Mouse (Mus musculus): ENCODE data around the gene Rnf4. TPM values are rescaled to one million over a fixed set of nuclear protein-coding genes. Genes with fewer than 3 reads are reported as not detected.
A peak's percentile ranks its signal among the peaks of the same experiment; 100 is the strongest.

Rnf4 gene
- polyA plus RNA-seq, 1 experiment from 2014 or later, result 138 TPM

GRCm38 (mm10) chr5:34302377-34302776, 33.7 kb upstream of the Rnf4 start:
- WGBS, result 74% methylated on average over 7 of the region's 7 CpGs
- Histone ChIP-seq H3K27me3 (replicated peaks) (no peaks in the 10 kb centered on the region), H3K9me3 (no peaks in the 10 kb centered on the region), H3K4me1 (no peaks in the 10 kb centered on the region), H3K9ac (no peak overlapping the region), H3K36me3 (no peaks in the 10 kb centered on the region), H3K4me3 (replicated peaks) (no peak overlapping the region), H3K27ac (no peak overlapping the region), H3K4me2 (no peak overlapping the region)
- ATAC-seq (ENCODE audit: insufficient read depth, low FRiP score, low read depth), result no peak

- no peaks in the 10 kb centered on the region for H3K9me3 ChIP-seq
- 72% methylated on average over 3 of the region's 3 CpGs for WGBS
- no peak overlapping the region for H3K4me2 ChIP-seq
- H3K4me1 ChIP-seq, result no peaks in the 10 kb centered on the region
- no peak overlapping the region for H3K4me3 ChIP-seq (replicated peaks)
- H3K36me3 ChIP-seq, result no peaks in the 10 kb centered on the region
- no peak overlapping the region for H3K27ac ChIP-seq
- no peaks in the 10 kb centered on the region for H3K27me3 ChIP-seq (replicated peaks)
- no peak overlapping the region for H3K9ac ChIP-seq
- no peak for ATAC-seq (ENCODE audit: insufficient read depth, low FRiP score, low read depth)
Measured at GRCm38 (mm10) chr5:34309016-34309415, 27.1 kb upstream of the Rnf4 start.

GRCm38 (mm10) chr5:34319491-34320034, 16.5 kb upstream of the Rnf4 start:
- ATAC-seq (ENCODE audit: insufficient read depth, low FRiP score, low read depth), result no peak
- no peaks in the 10 kb centered on the region for H3K27me3 ChIP-seq (replicated peaks)
- no peaks in the 10 kb centered on the region for H3K36me3 ChIP-seq
- H3K4me2 ChIP-seq, result no peak overlapping the region
- no peak overlapping the region for H3K4me3 ChIP-seq (replicated peaks)
- no peak overlapping the region for H3K27ac ChIP-seq
- H3K9me3 ChIP-seq, result no peaks in the 10 kb centered on the region
- 56% methylated on average over 2 of the region's 2 CpGs for WGBS
- H3K9ac ChIP-seq, result no peak overlapping the region
- no peaks in the 10 kb centered on the region for H3K4me1 ChIP-seq

- 79% methylated on average over 4 of the region's 4 CpGs for WGBS
- no peaks in the 10 kb centered on the region for H3K36me3 ChIP-seq
- no peak overlapping the region for H3K4me3 ChIP-seq (replicated peaks)
- no peaks in the 10 kb centered on the region for H3K27me3 ChIP-seq (replicated peaks)
- H3K27ac ChIP-seq, result no peak overlapping the region
- no peak overlapping the region for H3K9ac ChIP-seq
- H3K4me1 ChIP-seq, result peaks cover 3% of the 10 kb centered on the region; the same call in 1 of the 2 replicates
- no peak for ATAC-seq (ENCODE audit: insufficient read depth, low FRiP score, low read depth)
- H3K9me3 ChIP-seq, result no peaks in the 10 kb centered on the region
- no peak overlapping the region for H3K4me2 ChIP-seq
Measured at GRCm38 (mm10) chr5:34321236-34321635, 14.9 kb upstream of the Rnf4 start.

DNA sequence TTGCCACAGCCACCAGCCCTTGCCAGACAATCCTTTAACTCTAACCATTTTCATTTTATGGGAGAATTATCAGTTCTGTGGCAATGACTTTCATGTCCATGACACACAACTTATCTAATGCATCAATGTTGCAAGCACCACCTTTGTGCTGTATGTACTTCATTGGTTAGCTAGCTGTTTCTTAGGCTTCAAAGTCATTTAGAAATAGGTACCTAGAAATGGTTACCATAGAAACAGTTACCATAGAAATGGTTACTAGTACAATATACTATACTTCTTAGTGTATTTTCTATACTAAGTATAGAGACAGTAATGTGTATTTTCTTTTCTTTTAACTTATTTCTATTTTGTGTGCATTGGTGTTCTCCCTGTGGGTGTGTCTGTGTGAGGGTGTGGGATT, 10.8 kb upstream of the Rnf4 start:
- no peak for ATAC-seq (ENCODE audit: insufficient read depth, low FRiP score, low read depth)
- Histone ChIP-seq H3K9ac (no peak overlapping the region), H3K27ac (no peak overlapping the region), H3K4me2 (no peak overlapping the region), H3K9me3 (no peaks in the 10 kb centered on the region), H3K36me3 (no peaks in the 10 kb centered on the region), H3K4me3 (replicated peaks) (no peak overlapping the region), H3K4me1 (peaks cover 13% of the 10 kb centered on the region), H3K27me3 (replicated peaks) (no peaks in the 10 kb centered on the region)

- H3K9me3 ChIP-seq, result no peaks in the 10 kb centered on the region
- no peaks in the 10 kb centered on the region for H3K27me3 ChIP-seq (replicated peaks)
- whole genome bisulfite sequencing, result 33% methylated on average over 4 of the region's 4 CpGs
- no peak overlapping the region for H3K27ac ChIP-seq
- no peak for ATAC-seq (ENCODE audit: insufficient read depth, low FRiP score, low read depth)
- H3K4me1 ChIP-seq, result peaks cover 13% of the 10 kb centered on the region
- H3K36me3 ChIP-seq, result no peaks in the 10 kb centered on the region
- no peak overlapping the region for H3K4me3 ChIP-seq (replicated peaks)
- peak overlapping the region; percentile 71 for H3K4me2 ChIP-seq
- no peak overlapping the region for H3K9ac ChIP-seq
Measured at GRCm38 (mm10) chr5:34326249-34326691, 9.8 kb upstream of the Rnf4 start.

- H3K9me3 ChIP-seq, result no peaks in the 10 kb centered on the region
- H3K4me2 ChIP-seq, result peak overlapping the region; percentile 71
- H3K27ac ChIP-seq, result no peak overlapping the region
- H3K36me3 ChIP-seq, result no peaks in the 10 kb centered on the region
- peak; percentile 39; the same call in 1 of the 2 replicates for ATAC-seq (ENCODE audit: insufficient read depth, low FRiP score, low read depth)
- H3K9ac ChIP-seq, result no peak overlapping the region
- H3K4me1 ChIP-seq, result peaks cover 13% of the 10 kb centered on the region
- WGBS, result 11% methylated on average over 31 of the region's 31 CpGs
- peak overlapping the region; percentile 37 for H3K4me3 ChIP-seq (replicated peaks)
- H3K27me3 ChIP-seq (replicated peaks), result no peaks in the 10 kb centered on the region
Measured at GRCm38 (mm10) chr5:34326875-34327576, 9.1 kb upstream of the Rnf4 start.

DNA sequence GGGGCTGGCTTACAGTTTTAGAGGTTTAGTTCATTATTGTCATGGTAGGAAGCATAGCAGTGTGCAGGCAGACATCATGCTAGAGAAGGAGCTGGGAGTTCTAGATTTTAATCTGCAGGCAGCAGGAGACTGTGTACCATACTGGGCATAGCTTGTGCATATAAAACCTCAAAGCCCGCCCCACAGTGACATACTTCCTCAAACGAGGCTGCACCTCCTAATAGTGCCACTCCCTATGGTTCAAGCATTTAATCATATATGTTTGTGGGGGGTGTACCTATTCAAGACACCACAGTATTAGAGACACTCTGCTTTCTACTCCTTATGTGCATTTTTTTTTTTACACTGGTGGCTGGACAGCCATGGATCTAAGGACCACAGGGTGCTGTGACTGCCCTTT, 6.0 kb upstream of the Rnf4 start:
- Histone ChIP-seq H3K4me2 (no peak overlapping the region), H3K9me3 (no peaks in the 10 kb centered on the region), H3K27ac (no peak overlapping the region), H3K9ac (no peak overlapping the region), H3K27me3 (replicated peaks) (no peaks in the 10 kb centered on the region), H3K36me3 (no peaks in the 10 kb centered on the region), H3K4me3 (replicated peaks) (no peak overlapping the region), H3K4me1 (peaks cover 13% of the 10 kb centered on the region)
- no peak for ATAC-seq (ENCODE audit: insufficient read depth, low FRiP score, low read depth)
- WGBS, result 84% methylated on average over 2 of the region's 2 CpGs

- Histone ChIP-seq H3K9ac (no peak overlapping the region), H3K27me3 (replicated peaks) (no peaks in the 10 kb centered on the region), H3K27ac (no peak overlapping the region), H3K4me1 (peaks cover 7% of the 10 kb centered on the region; the same call in 1 of the 2 replicates), H3K9me3 (no peaks in the 10 kb centered on the region), H3K4me3 (replicated peaks) (no peak overlapping the region), H3K4me2 (no peak overlapping the region), H3K36me3 (no peaks in the 10 kb centered on the region)
- WGBS, result 83% methylated on average over 1 of the region's 1 CpGs
- ATAC-seq (ENCODE audit: insufficient read depth, low FRiP score, low read depth), result no peak
Measured at GRCm38 (mm10) chr5:34334081-34334480, 2.0 kb upstream of the Rnf4 start.

DNA sequence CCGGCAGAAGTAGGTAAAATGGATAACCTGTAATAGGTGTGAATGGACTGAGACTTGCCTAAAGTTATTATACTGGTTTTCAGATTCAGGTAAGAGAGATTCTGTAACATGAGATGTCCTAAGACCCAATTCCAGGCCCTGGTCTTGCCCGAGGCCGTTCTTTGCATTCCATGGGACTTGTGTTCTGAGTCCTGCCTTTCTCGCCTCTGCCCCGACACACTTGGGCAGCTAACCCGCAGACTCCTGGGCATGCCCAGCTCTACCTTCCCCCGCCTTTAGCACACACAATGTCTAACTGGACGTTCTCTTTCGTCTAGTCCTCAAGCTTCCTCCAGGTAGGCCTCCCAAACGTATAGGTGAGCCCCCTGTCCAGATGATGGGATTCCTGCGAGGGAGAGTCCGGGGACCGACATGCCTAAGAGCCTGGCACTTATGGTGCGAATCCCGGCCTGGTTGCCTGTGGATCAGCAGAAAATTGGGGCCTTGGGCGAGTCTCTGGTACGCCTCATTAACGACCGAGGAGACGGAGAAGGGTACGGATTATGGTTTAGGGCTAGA, 471 bp upstream of the Rnf4 start:
- H3K4me1 ChIP-seq, result peaks cover 7% of the 10 kb centered on the region; the same call in 1 of the 2 replicates

GRCm38 (mm10) chr5:34336775-34337450, 824 bp downstream of the Rnf4 start:
- peaks cover 7% of the 10 kb centered on the region; the same call in 1 of the 2 replicates for H3K4me1 ChIP-seq
- under 1% methylated on average over 42 of the region's 42 CpGs for WGBS
- H3K27ac ChIP-seq, result peak overlapping the region; percentile 95
- H3K27me3 ChIP-seq (replicated peaks), result no peaks in the 10 kb centered on the region
- H3K4me2 ChIP-seq, result peak overlapping the region; percentile 61
- H3K4me3 ChIP-seq (replicated peaks), result peak overlapping the region; percentile 81
- peak overlapping the region; percentile 87 for H3K9ac ChIP-seq
- peak; percentile 55; the same call in 1 of the 2 replicates for ATAC-seq (ENCODE audit: insufficient read depth, low FRiP score, low read depth)
- H3K9me3 ChIP-seq, result no peaks in the 10 kb centered on the region
- H3K36me3 ChIP-seq, result no peaks in the 10 kb centered on the region

More for the DNA sequence above, 471 bp upstream of the Rnf4 start:
- no peaks in the 10 kb centered on the region for H3K36me3 ChIP-seq
- peak; percentile 68 for ATAC-seq (ENCODE audit: insufficient read depth, low FRiP score, low read depth)
- H3K9me3 ChIP-seq, result no peaks in the 10 kb centered on the region
- H3K27me3 ChIP-seq (replicated peaks), result no peaks in the 10 kb centered on the region
- peak overlapping the region; percentile 74 for H3K4me2 ChIP-seq
- peak overlapping the region; percentile 91 for H3K27ac ChIP-seq
- H3K9ac ChIP-seq, result peak overlapping the region; percentile 95
- whole genome bisulfite sequencing, result under 1% methylated on average over 21 of the region's 21 CpGs
- H3K4me3 ChIP-seq (replicated peaks), result peak overlapping the region; percentile 81

GRCm38 (mm10) chr5:34340246-34340645, 4.2 kb downstream of the Rnf4 start:
- no peak overlapping the region for H3K4me2 ChIP-seq
- no peak overlapping the region for H3K4me3 ChIP-seq (replicated peaks)
- 95% methylated on average over 6 of the region's 6 CpGs for WGBS
- H3K9ac ChIP-seq, result no peak overlapping the region
- H3K36me3 ChIP-seq, result peaks cover 15% of the 10 kb centered on the region
- H3K4me1 ChIP-seq, result peaks cover 7% of the 10 kb centered on the region; the same call in 1 of the 2 replicates
- ATAC-seq (ENCODE audit: insufficient read depth, low FRiP score, low read depth), result no peak
- no peaks in the 10 kb centered on the region for H3K27me3 ChIP-seq (replicated peaks)
- no peak overlapping the region for H3K27ac ChIP-seq
- H3K9me3 ChIP-seq, result no peaks in the 10 kb centered on the region

Data from stomach, embryonic 15.5 days (tissue).